Mouse (Mus musculus) intestine, embryonic 14.5 days (tissue): ENCODE data around the gene Cald1. TPM values are rescaled to one million over a fixed set of nuclear protein-coding genes. Genes with fewer than 3 reads are reported as not detected.

Experiments
- ATAC-seq: fragments of 200-750 bp; cut with Nextera tagmentation; replicated peaks from 2 replicates; pipeline ENCODE4 v1.8.0; 2017; ENCODE audit warnings: low read depth, moderate number of reproducible peaks, moderate TSS enrichment, moderate library complexity; ENCODE audit not compliant: low FRiP score, low TSS enrichment
- DNase-seq: peaks from one replicate; pipeline ENCODE4 v3.0.0-alpha.2; 2018; ENCODE audit warnings: low spot score
- H3K27ac ChIP-seq: fragments of 300-500 bp; sonication (generic); 2 replicates; pipeline ENCODE4 v1.5.1; 2014; ENCODE audit warnings: low read depth, mild to moderate bottlenecking, control low read depth
- H3K27me3 ChIP-seq: fragments of 300-500 bp; sonication (generic); replicated peaks from 2 replicates; pipeline ENCODE4 v1.6.1; 2014; ENCODE audit warnings: low read length, control low read depth; ENCODE audit not compliant: control insufficient read depth, insufficient read depth
- H3K36me3 ChIP-seq: fragments of 300-500 bp; sonication (generic); 2 replicates; pipeline ENCODE4 v1.6.1; 2014; ENCODE audit warnings: low read length, control low read depth; ENCODE audit not compliant: control insufficient read depth, insufficient read depth
- H3K4me1 ChIP-seq: fragments of 300-500 bp; sonication (generic); replicated peaks from 2 replicates; pipeline ENCODE4 v1.6.1; 2014; ENCODE audit warnings: low read length, control low read depth, mixed read lengths; ENCODE audit not compliant: control insufficient read depth, insufficient read depth
- H3K4me2 ChIP-seq: fragments of 300-500 bp; sonication (generic); 2 replicates; pipeline ENCODE4 v1.6.1; 2014; ENCODE audit warnings: low read length
- H3K4me3 ChIP-seq: fragments of 300-500 bp; sonication (generic); 2 replicates; pipeline ENCODE4 v1.5.1; 2014; ENCODE audit warnings: low read depth, low read length, control low read depth, mixed read lengths
- H3K9ac ChIP-seq: fragments of 300-500 bp; sonication (generic); 2 replicates; pipeline ENCODE4 v1.6.1; 2014; ENCODE audit warnings: mild to moderate bottlenecking, low read length
- H3K9me3 ChIP-seq: fragments of 300-500 bp; sonication (generic); 2 replicates; pipeline ENCODE4 v1.6.1; 2016; ENCODE audit warnings: low read length, control low read depth; ENCODE audit not compliant: control insufficient read depth
- WGBS: fragments of 180-500 bp; shearing (Covaris S2); extraction: QIAGEN DNeasy Blood & Tissue Kit; methylation state at CpG from one replicate; pipeline ENCODE4 v1.1.7; 2014; 5-methylcytosine and 5-hydroxymethylcytosine counted together
- polyA plus RNA-seq: library from polyadenylated mRNA; unstranded; fragments of >200 nt; fragmentation: Nextera tagmentation; extraction: Ambion mirVana; gene quantifications from 2 replicates; pipeline ENCODE4 v1.2.1, GENCODE M21; 2014

Gene Cald1
- polyA plus RNA-seq, 1 experiment from 2014 or later = 309 TPM

DNA sequence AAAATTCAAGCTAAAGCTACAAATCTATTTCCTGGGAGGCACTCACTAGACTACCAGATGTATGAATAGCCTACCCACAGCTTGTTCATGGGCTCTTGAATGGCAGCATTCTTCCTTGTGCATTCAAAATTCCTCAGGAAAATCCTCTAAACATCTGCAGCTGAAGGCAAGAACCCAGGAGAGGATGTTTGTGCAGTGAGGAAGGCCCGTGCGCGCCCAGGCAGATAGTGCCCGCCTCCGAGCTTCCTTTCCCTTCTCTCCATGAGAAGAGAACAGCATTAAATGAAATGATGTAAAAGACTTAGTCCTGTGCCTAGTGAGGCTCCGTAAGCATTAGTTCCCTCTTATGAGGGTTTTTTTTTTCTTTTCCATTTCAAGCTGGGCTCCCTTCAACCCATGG is 24.6 kb downstream of the Cald1 start:
- DNase-seq = peak; percentile 49
- H3K27ac ChIP-seq = no peak overlapping the region
- H3K4me1 ChIP-seq = peaks cover 13% of the 10 kb centered on the region; the same call in 1 of the 2 replicates
- H3K9ac ChIP-seq = no peak overlapping the region
- no peak for ATAC-seq
- H3K9me3 ChIP-seq = no peaks in the 10 kb centered on the region
- no peaks in the 10 kb centered on the region for H3K27me3 ChIP-seq
- WGBS = 37% methylated on average over 6 of the region's 6 CpGs
- no peaks in the 10 kb centered on the region for H3K36me3 ChIP-seq
- H3K4me2 ChIP-seq = no peak overlapping the region
- no peak overlapping the region for H3K4me3 ChIP-seq

DNA sequence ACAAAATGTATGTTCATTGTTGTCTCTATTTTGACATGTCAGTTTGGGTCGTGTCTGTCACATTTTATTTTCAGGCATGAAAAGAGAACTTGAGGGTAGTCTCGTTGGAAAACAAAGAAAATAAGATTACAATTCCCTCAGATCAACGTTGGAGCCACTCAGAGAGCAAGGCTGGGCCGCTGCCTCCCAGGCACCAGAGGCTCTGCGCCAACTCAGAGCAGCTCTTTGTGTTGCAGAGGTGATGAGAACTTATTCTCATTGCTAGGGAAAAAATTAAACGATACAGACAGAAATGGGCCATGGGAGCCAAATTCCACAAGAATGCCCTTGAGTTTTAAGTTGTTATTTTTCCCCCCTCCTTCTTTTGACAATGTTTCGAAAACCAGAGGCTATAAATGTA is 25.0 kb downstream of the Cald1 start:
- WGBS = 67% methylated on average over 7 of the region's 7 CpGs
- DNase-seq = peak; percentile 31
- Histone ChIP-seq H3K36me3 (no peaks in the 10 kb centered on the region), H3K27me3 (no peaks in the 10 kb centered on the region), H3K4me1 (peaks cover 17% of the 10 kb centered on the region; the same call in 1 of the 2 replicates), H3K9ac (no peak overlapping the region), H3K9me3 (no peaks in the 10 kb centered on the region), H3K4me2 (no peak overlapping the region), H3K4me3 (no peak overlapping the region), H3K27ac (no peak overlapping the region)
- ATAC-seq = no peak

DNA sequence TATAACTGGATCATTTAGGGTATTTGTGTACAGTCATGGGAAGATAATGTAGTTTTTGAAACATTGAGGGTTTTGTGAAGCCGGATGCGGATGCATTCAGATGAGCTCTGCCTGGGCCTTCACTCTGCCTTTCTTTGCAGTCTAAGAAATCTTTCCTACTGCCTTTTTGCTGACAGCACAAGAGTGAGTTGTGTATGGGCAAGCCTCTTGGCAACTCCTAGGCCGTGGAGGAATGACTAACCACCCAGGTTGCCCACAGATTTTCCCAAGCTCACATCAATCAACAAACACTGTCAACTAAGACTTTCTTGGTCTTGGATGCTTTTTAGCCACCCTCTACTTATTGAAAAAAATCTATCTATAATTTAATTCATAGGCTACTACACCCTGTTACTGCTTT is 26.2 kb downstream of the Cald1 start:
- ATAC-seq (no peak), DNase-seq (peak; percentile 21)
- Histone ChIP-seq H3K9me3 (no peaks in the 10 kb centered on the region), H3K4me3 (no peak overlapping the region), H3K27me3 (no peaks in the 10 kb centered on the region), H3K4me2 (no peak overlapping the region), H3K27ac (no peak overlapping the region), H3K9ac (no peak overlapping the region), H3K36me3 (no peaks in the 10 kb centered on the region), H3K4me1 (peaks cover 17% of the 10 kb centered on the region; the same call in 1 of the 2 replicates)
- 84% methylated on average over 3 of the region's 3 CpGs for WGBS

DNA sequence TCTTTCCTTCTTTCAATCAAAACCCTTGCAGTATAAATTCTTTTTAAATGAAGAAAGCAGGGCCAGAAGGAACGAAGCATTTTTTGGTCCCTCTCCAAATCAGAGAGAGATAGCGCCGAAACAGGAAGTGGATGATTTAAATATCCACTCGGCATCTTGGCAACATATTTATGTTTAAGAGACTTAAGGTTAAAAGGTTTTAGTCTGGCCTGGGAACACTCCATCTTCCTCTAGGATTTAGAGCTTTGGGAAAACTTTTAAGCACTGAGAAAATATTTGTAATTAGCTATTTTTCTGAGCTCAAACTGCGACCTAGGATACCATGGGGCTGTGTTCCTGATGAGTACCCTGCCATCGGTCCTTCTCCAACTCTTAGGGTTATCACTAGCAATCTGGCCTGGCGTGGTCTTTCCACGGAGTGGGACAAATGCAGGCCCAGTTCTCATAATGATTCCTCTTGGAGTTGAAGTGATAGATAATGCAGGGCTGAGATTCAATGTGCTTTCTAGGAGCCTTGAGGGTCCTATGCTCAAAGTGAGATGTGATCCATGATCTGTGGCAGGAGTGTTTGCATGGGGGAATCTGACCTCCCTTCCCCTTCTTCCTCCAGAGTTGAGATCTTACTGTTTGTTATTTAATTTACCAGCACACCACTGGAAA is 28.4 kb downstream of the Cald1 start:
- Histone ChIP-seq H3K27me3 (no peaks in the 10 kb centered on the region), H3K27ac (peak overlapping the region; percentile 52), H3K4me3 (no peak overlapping the region), H3K9ac (no peak overlapping the region), H3K4me2 (no peak overlapping the region; the same call in 1 of the 2 replicates), H3K9me3 (no peaks in the 10 kb centered on the region), H3K4me1 (peaks cover 11% of the 10 kb centered on the region; the same call in 1 of the 2 replicates), H3K36me3 (no peaks in the 10 kb centered on the region)
- DNase-seq (peak; percentile 50), ATAC-seq (no peak)
- WGBS = 31% methylated on average over 8 of the region's 8 CpGs

DNA sequence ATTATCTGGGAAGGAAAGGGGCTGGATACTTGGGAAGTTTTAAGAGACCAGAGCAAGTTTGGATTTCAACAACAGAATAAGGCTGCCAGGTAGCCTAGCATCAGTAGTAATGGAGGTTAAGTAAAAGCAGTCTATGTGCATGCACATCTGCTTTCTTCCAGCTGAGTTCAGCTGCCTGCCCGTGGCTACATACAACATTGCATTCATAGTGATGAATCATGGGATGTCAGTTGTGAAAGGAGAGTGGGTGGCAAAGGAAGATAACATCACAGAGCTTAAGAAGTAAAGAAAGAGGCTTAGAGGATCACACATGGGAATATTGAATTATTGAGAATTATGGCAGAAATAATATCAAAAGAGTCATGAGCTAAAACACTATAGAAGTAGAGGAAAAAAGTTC is 29.8 kb downstream of the Cald1 start:
- no peaks in the 10 kb centered on the region for H3K36me3 ChIP-seq
- H3K4me1 ChIP-seq = peaks cover 16% of the 10 kb centered on the region; the same call in 1 of the 2 replicates
- H3K27ac ChIP-seq = no peak overlapping the region
- no peak for ATAC-seq
- no peaks in the 10 kb centered on the region for H3K9me3 ChIP-seq
- no peaks in the 10 kb centered on the region for H3K27me3 ChIP-seq
- H3K4me3 ChIP-seq = no peak overlapping the region
- peak; percentile 20 for DNase-seq
- 26% methylated on average over 1 of the region's 1 CpGs for WGBS
- H3K9ac ChIP-seq = no peak overlapping the region
- no peak overlapping the region for H3K4me2 ChIP-seq

DNA sequence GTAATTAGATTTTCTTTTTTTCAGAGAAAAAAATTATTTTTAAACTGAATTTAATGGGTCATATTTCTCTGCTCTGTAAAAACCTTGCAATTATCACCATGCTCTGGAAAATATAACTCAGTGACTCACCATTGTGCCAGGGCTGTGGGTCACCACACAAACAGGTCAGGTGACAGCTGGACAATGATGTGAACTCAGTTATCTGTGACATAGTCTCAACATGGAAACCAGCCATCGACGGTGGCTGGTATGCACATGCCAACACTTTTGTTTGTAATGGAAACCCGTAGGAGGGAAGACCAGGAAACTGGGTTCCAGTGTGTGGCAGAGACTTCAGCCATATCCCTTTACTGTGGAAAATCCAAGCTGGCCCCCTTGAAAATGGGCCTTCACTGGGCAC is 35.5 kb downstream of the Cald1 start:
- H3K4me2 ChIP-seq = no peak overlapping the region
- peak; percentile 31 for DNase-seq
- ATAC-seq = no peak
- no peak overlapping the region for H3K4me3 ChIP-seq
- H3K9me3 ChIP-seq = no peaks in the 10 kb centered on the region
- H3K27ac ChIP-seq = no peak overlapping the region
- no peak overlapping the region for H3K9ac ChIP-seq
- 67% methylated on average over 3 of the region's 3 CpGs for WGBS
- peaks cover 21% of the 10 kb centered on the region for H3K4me1 ChIP-seq
- no peaks in the 10 kb centered on the region for H3K27me3 ChIP-seq
- peaks cover 4% of the 10 kb centered on the region; the same call in 1 of the 2 replicates for H3K36me3 ChIP-seq

DNA sequence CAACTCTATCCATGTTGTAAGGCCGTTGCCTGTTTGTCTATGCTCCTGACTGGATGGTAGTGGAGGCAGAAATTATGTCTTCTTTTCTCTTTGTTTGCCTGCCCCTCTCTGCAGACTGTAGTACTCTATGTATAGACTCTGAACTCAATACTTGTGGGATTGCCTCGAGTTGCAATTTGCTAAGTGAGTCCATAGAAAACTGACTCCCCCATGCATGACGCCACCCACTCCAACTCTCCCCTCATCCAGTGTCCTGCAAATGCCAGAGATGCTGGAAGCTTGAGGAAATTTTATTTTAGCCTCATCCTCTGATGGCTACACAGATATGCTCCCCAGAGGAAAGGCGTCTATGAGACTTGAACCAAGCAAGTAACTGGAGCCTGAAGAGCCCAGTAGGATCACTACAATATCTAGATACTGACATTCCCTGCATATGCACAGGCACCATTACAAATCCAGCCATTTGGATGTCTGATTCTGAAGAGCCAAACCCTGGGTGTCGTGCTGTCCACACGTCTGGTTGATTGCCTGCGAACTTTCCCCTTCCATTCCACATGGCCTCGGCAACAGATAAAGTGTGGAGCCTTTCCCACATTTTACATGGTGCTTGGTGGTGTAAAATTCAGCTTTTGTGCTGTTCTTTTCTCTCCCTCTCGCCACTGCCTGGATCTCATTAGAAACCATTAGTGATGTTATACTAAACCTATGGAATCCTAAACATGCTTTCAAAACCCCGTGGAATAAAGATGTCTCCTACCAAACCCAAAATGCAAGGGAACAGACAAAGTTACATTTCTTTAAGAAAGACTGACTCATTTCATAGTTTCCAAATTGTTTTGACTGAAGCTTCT is 39.5 kb downstream of the Cald1 start:
- 52% methylated on average over 10 of the region's 10 CpGs for WGBS
- peaks cover 42% of the 10 kb centered on the region for H3K4me1 ChIP-seq
- DNase-seq = no peak
- H3K4me2 ChIP-seq = no peak overlapping the region
- no peak for ATAC-seq
- H3K9me3 ChIP-seq = no peaks in the 10 kb centered on the region
- H3K36me3 ChIP-seq = peaks cover 4% of the 10 kb centered on the region; the same call in 1 of the 2 replicates
- H3K9ac ChIP-seq = no peak overlapping the region
- no peak overlapping the region for H3K4me3 ChIP-seq
- peak overlapping the region; percentile 60 for H3K27ac ChIP-seq
- no peaks in the 10 kb centered on the region for H3K27me3 ChIP-seq

DNA sequence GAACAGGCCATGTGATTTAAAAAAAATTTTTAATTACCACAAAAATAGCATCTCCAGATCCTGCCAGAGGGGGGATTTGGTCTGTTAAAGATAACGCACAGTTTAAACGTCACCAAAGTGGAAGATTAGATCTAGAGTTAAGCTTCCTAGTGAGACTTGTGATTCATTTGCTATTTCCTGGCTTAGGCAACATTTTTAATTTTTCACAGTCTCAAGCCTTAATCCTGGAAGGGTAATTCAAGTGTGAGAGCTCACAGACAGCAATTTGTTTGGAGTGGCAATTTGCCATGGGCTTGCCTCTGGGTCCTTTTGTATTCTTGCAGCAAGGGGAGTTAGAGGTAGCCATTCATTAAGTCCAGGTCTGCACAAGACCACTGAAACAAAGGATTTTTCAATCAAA is 40.4 kb downstream of the Cald1 start:
- ATAC-seq = no peak
- Histone ChIP-seq H3K4me2 (no peak overlapping the region), H3K9me3 (no peaks in the 10 kb centered on the region), H3K4me1 (peaks cover 42% of the 10 kb centered on the region), H3K27ac (no peak overlapping the region), H3K36me3 (peaks cover 4% of the 10 kb centered on the region; the same call in 1 of the 2 replicates), H3K4me3 (no peak overlapping the region), H3K9ac (no peak overlapping the region), H3K27me3 (no peaks in the 10 kb centered on the region)
- WGBS = 28% methylated on average over 2 of the region's 2 CpGs
- DNase-seq = no peak
